Mouse (Mus musculus) gastrocnemius, adult 18-20 months (tissue): ENCODE results near the gene Syt2. TPM values are rescaled to one million over a fixed set of nuclear protein-coding genes. Genes with fewer than 3 reads are reported as not detected.

Source experiments
- DNase-seq: peaks from one replicate; pipeline ENCODE4 v3.0.0; 2021; ENCODE audit warnings: low spot score
- long read RNA-seq, 2 experiments: library from polyadenylated mRNA; stranded (forward); transcript quantifications; one replicate each; pipeline ENCODE4 v2.0.0; 2021
- total RNA-seq, 2 experiments: library from RNA; stranded (reverse); gene quantifications; 2 replicates each; pipeline ENCODE4 v1.2.3; 2021

The Syt2 gene
- not detected for total RNA-seq
- long read RNA-seq, experiment 1: 0 reads
- long read RNA-seq, experiment 2: 0 reads

GRCm38 (mm10) chr1:134646261-134646962 lies at the start of gene Syt2:
Syt2 (plus strand) TSS chr1:134646677.
- no peak for DNase-seq

GRCm38 (mm10) chr1:134597339-134598054 lies 49.0 kb upstream of the Syt2 start:
- DNase-seq: no peak

GRCm38 (mm10) chr1:134604086-134604485 lies 42.4 kb upstream of the Syt2 start:
- no peak for DNase-seq

GRCm38 (mm10) chr1:134605670-134606069 lies 40.8 kb upstream of the Syt2 start:
- DNase-seq: no peak

- no peak for DNase-seq
Measured at GRCm38 (mm10) chr1:134606381-134606780, 40.1 kb upstream of the Syt2 start.

- DNase-seq: no peak
Measured at GRCm38 (mm10) chr1:134607279-134607678, 39.2 kb upstream of the Syt2 start.

- DNase-seq: no peak
Measured at GRCm38 (mm10) chr1:134609172-134609571, 37.3 kb upstream of the Syt2 start.

GRCm38 (mm10) chr1:134614554-134614953 lies 31.9 kb upstream of the Syt2 start:
- DNase-seq: no peak

- DNase-seq: no peak
Measured at GRCm38 (mm10) chr1:134614988-134615387, 31.5 kb upstream of the Syt2 start.

- no peak for DNase-seq
Measured at GRCm38 (mm10) chr1:134617656-134618055, 28.8 kb upstream of the Syt2 start.

GRCm38 (mm10) chr1:134625325-134625724 lies 21.2 kb upstream of the Syt2 start:
- DNase-seq: no peak

GRCm38 (mm10) chr1:134629455-134629854 lies 17.0 kb upstream of the Syt2 start:
- no peak for DNase-seq

- no peak for DNase-seq
Measured at GRCm38 (mm10) chr1:134634296-134634695, 12.2 kb upstream of the Syt2 start.

- no peak for DNase-seq
Measured at GRCm38 (mm10) chr1:134636245-134636644, 10.2 kb upstream of the Syt2 start.

- DNase-seq: no peak
Measured at GRCm38 (mm10) chr1:134636684-134637083, 9.8 kb upstream of the Syt2 start.

- no peak for DNase-seq
Measured at GRCm38 (mm10) chr1:134638041-134638440, 8.4 kb upstream of the Syt2 start.

GRCm38 (mm10) chr1:134638522-134638921 lies 8.0 kb upstream of the Syt2 start:
- DNase-seq: no peak

GRCm38 (mm10) chr1:134639460-134639859 lies 7.0 kb upstream of the Syt2 start:
- no peak for DNase-seq

- no peak for DNase-seq
Measured at GRCm38 (mm10) chr1:134641507-134641906, 5.0 kb upstream of the Syt2 start.

GRCm38 (mm10) chr1:134643702-134644101 lies 2.8 kb upstream of the Syt2 start:
- DNase-seq: no peak

- DNase-seq: no peak
Measured at GRCm38 (mm10) chr1:134645408-134646200, 873 bp upstream of the Syt2 start.

GRCm38 (mm10) chr1:134646963-134647282 lies 446 bp downstream of the Syt2 start:
- no peak for DNase-seq
